In genomic region chr3:151896320-151896719, GRCm38 (mm10) we compare ENCODE assay signal across 35 mouse cellular contexts. TPM values are rescaled to one million over a fixed set of nuclear protein-coding genes. Genes with fewer than 3 reads are reported as not detected.
"Had no signal": no experiment of that assay in that cellular context is flagged by ENCODE, and none has a peak within 500 bp of the region (broad histone marks: within the 10 kb centered on the region; RNA-seq: fewer than 3 reads in every experiment).

No protein-coding gene starts in this region.

- ATAC-seq: liver, embryonic 12.5 days; liver, postnatal 0 days; lung, postnatal 0 days; midbrain, embryonic 13.5 days; midbrain, embryonic 15.5 days; midbrain, embryonic 16.5 days had no signal

- H3K36me3 ChIP-seq: limb, embryonic 10.5 days; limb, embryonic 12.5 days; limb, embryonic 13.5 days; limb, embryonic 15.5 days; liver, embryonic 12.5 days; liver, embryonic 13.5 days; liver, embryonic 15.5 days; lung, embryonic 15.5 days; midbrain, embryonic 10.5 days; midbrain, embryonic 12.5 days; midbrain, embryonic 13.5 days; midbrain, embryonic 15.5 days had no signal

- H3K4me1 ChIP-seq: liver, embryonic 12.5 days; liver, embryonic 13.5 days; liver, embryonic 15.5 days; megakaryocyte, embryonic 14.5 days; midbrain, embryonic 12.5 days had no signal

- H3K27me3 ChIP-seq: limb, embryonic 12.5 days; limb, embryonic 13.5 days; limb, embryonic 15.5 days; liver, embryonic 12.5 days; liver, embryonic 13.5 days; liver, embryonic 15.5 days; lung, embryonic 15.5 days; megakaryocyte, embryonic 14.5 days; midbrain, embryonic 12.5 days; midbrain, embryonic 13.5 days; midbrain, embryonic 15.5 days had no signal

- H3K27ac ChIP-seq: limb, embryonic 10.5 days; limb, embryonic 12.5 days; limb, embryonic 13.5 days; limb, embryonic 15.5 days; liver, embryonic 12.5 days; liver, embryonic 13.5 days; liver, embryonic 14.5 days; liver, embryonic 15.5 days; lung, embryonic 15.5 days; macrophage; midbrain, embryonic 10.5 days; midbrain, embryonic 12.5 days; midbrain, embryonic 13.5 days; midbrain, embryonic 15.5 days had no signal

- H3K4me2 ChIP-seq: limb, embryonic 12.5 days; limb, embryonic 13.5 days; limb, embryonic 15.5 days; liver, embryonic 11.5 days; liver, embryonic 12.5 days; liver, embryonic 13.5 days; liver, embryonic 15.5 days; lung, embryonic 14.5 days; lung, embryonic 15.5 days; midbrain, embryonic 11.5 days; midbrain, embryonic 12.5 days; midbrain, embryonic 13.5 days; midbrain, embryonic 15.5 days had no signal

- H3K4me3 ChIP-seq: limb, embryonic 10.5 days; limb, embryonic 12.5 days; limb, embryonic 13.5 days; limb, embryonic 15.5 days; liver, embryonic 12.5 days; liver, embryonic 13.5 days; liver, embryonic 15.5 days; lung, embryonic 15.5 days; megakaryocyte, embryonic 14.5 days; midbrain, embryonic 10.5 days; midbrain, embryonic 12.5 days; midbrain, embryonic 13.5 days; midbrain, embryonic 15.5 days; myocyte had no signal

- DNase-seq: left cerebral cortex, postnatal 4 days; liver; liver, embryonic 13.5 days; liver, postnatal 0 days; lung, adult 18-20 months; lung, adult 2 months; lung, embryonic 14.5 days; lung, postnatal 10 days; lung, postnatal 14 days; lung, postnatal 36 days; lung, postnatal 4 days; midbrain, embryonic 14.5 days had no signal

- H3K9me3 ChIP-seq: limb, embryonic 10.5 days; limb, embryonic 12.5 days; limb, embryonic 13.5 days; limb, embryonic 15.5 days; liver, embryonic 12.5 days; liver, embryonic 13.5 days; liver, embryonic 15.5 days; lung, embryonic 15.5 days; megakaryocyte, embryonic 14.5 days; midbrain, embryonic 10.5 days; midbrain, embryonic 12.5 days; midbrain, embryonic 13.5 days; midbrain, embryonic 15.5 days had no signal

- H3K9ac ChIP-seq: limb, embryonic 12.5 days; limb, embryonic 13.5 days; limb, embryonic 15.5 days; liver, embryonic 12.5 days; liver, embryonic 13.5 days; liver, embryonic 14.5 days; liver, embryonic 15.5 days; liver, postnatal 0 days; lung, embryonic 14.5 days; lung, embryonic 15.5 days; midbrain, embryonic 12.5 days; midbrain, embryonic 13.5 days; midbrain, embryonic 15.5 days had no signal

RNA-seq across cellular contexts. Expression of gene Ptgfr, which starts 58.9 kb away (rescaled TPM):
- total RNA-seq: megakaryocyte progenitor cell, adult 5-6 weeks; megakaryocyte-erythroid progenitor cell, adult 5-6 weeks; monocyte, adult 5-6 weeks had no signal
- polyA plus RNA-seq: liver, adult 2 months; liver, postnatal 0 days; macrophage had no signal
